Comparison of ENCODE assay signal across 16 mouse cellular contexts in genomic region chr7:25898064-25898463, GRCm38 (mm10). TPM values are rescaled to one million over a fixed set of nuclear protein-coding genes. Genes with fewer than 3 reads are reported as not detected.
"Had no signal": no experiment of that assay in that cellular context is flagged by ENCODE, and none has a peak within 500 bp of the region (broad histone marks: within the 10 kb centered on the region; RNA-seq: fewer than 3 reads in every experiment).

No protein-coding gene starts in this region.

- H3K27ac ChIP-seq: layer of hippocampus, adult 2 months; limb, embryonic 13.5 days; liver, embryonic 14.5 days; lung, embryonic 15.5 days; midbrain, embryonic 13.5 days had no signal

- H3K36me3 ChIP-seq: limb, embryonic 13.5 days; lung, embryonic 15.5 days; midbrain, embryonic 13.5 days had no signal

- DNase-seq: kidney, postnatal 25 days; left cerebral cortex, postnatal 4 days; right cerebral cortex, postnatal 14 days; thymus, postnatal 36 days had no signal

- H3K27me3 ChIP-seq: limb, embryonic 13.5 days; lung, embryonic 15.5 days; midbrain, embryonic 13.5 days had no signal

- H3K4me3 ChIP-seq: layer of hippocampus, adult 2 months; limb, embryonic 13.5 days; lung, embryonic 15.5 days; midbrain, embryonic 13.5 days had no signal

- H3K9me3 ChIP-seq: lung, embryonic 15.5 days had no signal

- H3K4me1 ChIP-seq: limb, embryonic 13.5 days; midbrain, embryonic 13.5 days had no signal

- ATAC-seq: inflammation-experienced regulatory T-cells, adult 6 months; intestine, postnatal 0 days; midbrain, embryonic 13.5 days had no signal

RNA-seq across cellular contexts. Expression of gene Cyp2b10, which starts 0.6 kb away (rescaled TPM):
- total RNA-seq: layer of hippocampus, postnatal 14 days; left cerebral cortex, postnatal 10 days; left cerebral cortex, postnatal 4 days; midbrain, postnatal 0 days had no signal
- polyA plus RNA-seq: inflammation-experienced regulatory T-cells, adult 6 months; kidney, embryonic 16.5 days; limb, embryonic 13.5 days; midbrain, embryonic 13.5 days; midbrain, postnatal 0 days; neural tube, embryonic 14.5 days had no signal
